Mouse (Mus musculus) erythroblast, embryonic 14.5 days (primary cell): ENCODE results near the gene Psmg3.

Experiments used
- GATA1 ChIP-seq: IDR thresholded peaks from 2 replicates; pipeline ENCODE4 v1.6.1; 2012; ENCODE audit warnings: low read length, inconsistent platforms, mixed read lengths
- TAL1 ChIP-seq: IDR thresholded peaks from 3 replicates; pipeline ENCODE4 v1.6.1; 2012; ENCODE audit warnings: low read length, inconsistent platforms, mixed read lengths

DNA sequence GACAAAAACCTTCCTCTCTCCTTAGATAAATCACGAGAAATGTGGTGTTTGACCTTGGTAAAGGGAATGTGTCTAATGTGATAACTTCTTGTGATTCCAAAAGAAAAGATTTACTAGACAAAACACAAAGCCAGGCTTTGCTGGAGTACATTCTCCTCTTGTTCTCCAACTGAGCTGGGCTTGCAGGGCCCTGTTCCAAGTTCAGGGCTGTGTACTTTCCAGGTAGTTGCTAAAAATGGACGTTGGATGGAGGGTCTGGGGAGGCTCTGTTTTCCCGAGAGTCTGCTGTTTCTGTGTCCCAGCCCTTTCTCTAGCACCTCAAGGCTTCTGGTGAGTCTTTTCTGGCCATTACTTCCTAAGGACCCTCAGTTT, 33.7 kb downstream of the Psmg3 start:
- no peak for TF ChIP-seq GATA1
- no peak for TF ChIP-seq TAL1
